Mouse (Mus musculus) gastrocnemius, postnatal 4 days (tissue): ENCODE data around the gene Ppp1r13b. TPM values are rescaled to one million over a fixed set of nuclear protein-coding genes. Genes with fewer than 3 reads are reported as not detected.

Experiments
- DNase-seq, 2 experiments: peaks; one replicate each; pipeline ENCODE4 v3.0.0; 2021 to 2022; ENCODE audit warnings: low spot score in 2 of 2, mixed read lengths in 2 of 2
- total RNA-seq, 2 experiments: library from RNA; stranded (reverse); gene quantifications; 2 replicates each; pipeline ENCODE4 v1.2.3; 2021

Ppp1r13b gene
- total RNA-seq, 2 experiments from 2014 or later, result 13.1 to 15.8 TPM

GRCm38 (mm10) chr12:111888303-111888864, 19.5 kb downstream of the Ppp1r13b start:
- DNase-seq, result no peak

GRCm38 (mm10) chr12:111887005-111887404, 20.9 kb downstream of the Ppp1r13b start:
- no peak for DNase-seq

- DNase-seq, result no peak
These were observed 25.1 kb downstream of the Ppp1r13b start for GRCm38 (mm10) chr12:111882852-111883251.

DNA sequence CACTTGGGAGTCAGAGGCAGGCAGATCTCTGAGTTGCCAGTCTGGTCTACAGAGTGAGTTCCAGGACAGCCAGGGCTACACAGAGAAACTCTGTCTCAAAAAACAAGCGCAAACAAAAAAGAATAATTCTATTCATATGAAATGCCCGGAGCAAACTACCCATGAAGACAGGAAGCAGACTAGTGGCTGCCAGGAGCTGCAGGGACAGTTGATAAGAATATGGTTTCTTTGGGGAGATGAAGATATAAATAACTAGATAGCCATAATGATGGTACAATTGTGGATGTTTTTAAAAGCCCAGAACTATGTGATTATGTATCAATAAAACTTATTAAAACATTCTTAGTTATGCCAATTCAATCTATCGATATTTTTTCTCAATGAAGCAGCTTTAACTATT, 25.9 kb downstream of the Ppp1r13b start:
- DNase-seq, result no peak

- peak; percentile 71 to 86 for DNase-seq
These were observed 29.7 kb downstream of the Ppp1r13b start for GRCm38 (mm10) chr12:111878213-111878612.

- no peak for DNase-seq
These were observed 32.4 kb downstream of the Ppp1r13b start for GRCm38 (mm10) chr12:111875499-111875898.

- no peak for DNase-seq
These were observed 33.2 kb downstream of the Ppp1r13b start for GRCm38 (mm10) chr12:111874601-111875140.

GRCm38 (mm10) chr12:111872079-111872478, 35.8 kb downstream of the Ppp1r13b start:
- DNase-seq, result no peak

- no peak for DNase-seq
These were observed 37.1 kb downstream of the Ppp1r13b start for GRCm38 (mm10) chr12:111870811-111871210.

DNA sequence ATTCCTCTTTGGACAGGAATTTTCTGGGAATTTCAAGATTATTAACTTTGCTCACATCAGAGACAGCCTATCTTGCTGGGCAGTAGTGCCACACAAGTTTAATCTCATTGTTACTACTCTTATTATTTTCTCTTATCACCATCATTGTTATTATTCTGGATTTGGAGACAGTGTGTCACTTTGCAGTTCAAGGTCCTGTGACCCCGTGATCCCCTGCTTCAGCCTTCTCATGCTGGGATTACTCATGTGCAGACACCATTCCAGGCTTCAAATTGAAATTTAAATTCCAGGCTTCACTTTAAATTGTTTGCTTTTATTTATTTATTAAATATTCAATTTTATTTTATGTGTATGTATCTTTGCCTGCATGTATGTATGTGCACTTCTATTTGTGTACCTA, 38.1 kb downstream of the Ppp1r13b start:
- DNase-seq, result no peak

DNA sequence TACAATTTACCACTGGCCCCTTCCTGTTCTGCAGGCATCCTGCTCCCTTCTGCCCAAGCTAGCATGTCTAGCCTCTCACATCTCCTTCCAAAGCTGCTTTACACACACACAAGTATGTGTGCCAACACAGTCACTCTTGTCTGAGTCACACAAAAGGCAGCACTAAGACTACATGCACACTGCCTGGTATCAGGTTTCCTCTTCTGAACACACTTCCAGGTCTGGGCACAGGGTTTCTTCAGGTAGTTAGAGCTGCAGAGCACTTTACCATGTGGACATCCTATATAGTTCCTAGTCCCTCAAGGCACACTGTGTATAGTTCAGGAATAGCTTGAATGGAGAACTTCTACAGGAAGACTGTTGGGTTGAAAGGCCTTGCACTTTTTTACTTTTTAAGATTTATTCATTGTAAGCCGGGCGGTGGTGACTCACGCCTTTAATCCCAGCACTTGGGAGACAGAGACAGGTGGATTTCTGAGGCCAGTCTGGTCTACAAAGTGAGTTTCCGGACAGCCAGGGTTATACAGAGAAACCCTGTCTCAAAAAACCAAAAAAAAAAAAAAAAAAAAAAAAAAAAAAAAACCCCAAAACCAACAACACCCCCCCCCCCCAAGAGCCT, 43.6 kb downstream of the Ppp1r13b start:
- no peak for DNase-seq

GRCm38 (mm10) chr12:111855448-111855847, 52.5 kb downstream of the Ppp1r13b start:
- DNase-seq, result no peak

- no peak for DNase-seq
These were observed 54.4 kb downstream of the Ppp1r13b start for GRCm38 (mm10) chr12:111853546-111853945.

DNA sequence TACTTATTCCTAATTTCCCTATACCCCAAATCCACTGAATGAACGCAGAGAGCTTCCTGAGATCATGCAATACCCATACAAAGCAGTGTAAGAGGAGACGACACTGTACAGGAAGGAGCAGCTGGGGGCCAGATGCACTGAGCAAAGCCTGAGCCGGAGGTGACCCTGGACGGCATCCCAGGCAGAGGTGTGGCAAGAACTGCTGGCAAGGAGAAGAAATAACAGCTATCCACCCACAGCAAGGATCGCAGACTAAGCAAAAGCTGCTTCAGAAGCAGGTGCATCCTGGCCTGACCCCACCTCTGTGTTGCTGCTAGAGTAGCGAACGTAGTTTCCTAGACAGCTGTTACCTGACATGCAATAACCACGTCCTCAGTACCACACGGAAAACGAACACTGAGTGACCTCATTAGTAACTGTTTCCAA, 54.9 kb downstream of the Ppp1r13b start:
- peak in 1 of 2 experiments; percentile 37 for DNase-seq

GRCm38 (mm10) chr12:111851745-111852144, 56.2 kb downstream of the Ppp1r13b start:
- DNase-seq, result peak in 1 of 2 experiments; percentile 47

DNA sequence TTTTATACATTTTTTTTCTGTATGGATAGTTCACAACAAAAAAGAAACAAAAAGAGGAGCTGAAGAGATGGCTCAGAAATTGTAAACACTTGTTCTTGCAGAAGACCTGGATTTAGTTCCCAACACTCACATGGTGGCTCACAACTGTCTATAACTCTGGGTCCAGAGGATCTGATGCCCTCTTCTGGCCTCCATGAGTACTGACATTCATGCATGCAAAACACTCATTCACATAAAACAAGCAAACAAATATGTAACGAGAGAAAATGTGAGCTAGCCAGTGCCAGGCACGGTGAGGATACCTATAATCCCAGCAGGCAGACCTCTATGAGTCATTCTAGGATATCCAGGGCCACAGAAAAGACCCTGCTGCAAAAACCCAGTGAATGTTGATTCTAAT, 56.7 kb downstream of the Ppp1r13b start:
- no peak for DNase-seq

GRCm38 (mm10) chr12:111848300-111848798, 59.6 kb downstream of the Ppp1r13b start:
- DNase-seq, result no peak

GRCm38 (mm10) chr12:111846815-111847214, 61.1 kb downstream of the Ppp1r13b start:
- no peak for DNase-seq

- DNase-seq, result no peak
These were observed 62.0 kb downstream of the Ppp1r13b start for GRCm38 (mm10) chr12:111845953-111846352.

DNA sequence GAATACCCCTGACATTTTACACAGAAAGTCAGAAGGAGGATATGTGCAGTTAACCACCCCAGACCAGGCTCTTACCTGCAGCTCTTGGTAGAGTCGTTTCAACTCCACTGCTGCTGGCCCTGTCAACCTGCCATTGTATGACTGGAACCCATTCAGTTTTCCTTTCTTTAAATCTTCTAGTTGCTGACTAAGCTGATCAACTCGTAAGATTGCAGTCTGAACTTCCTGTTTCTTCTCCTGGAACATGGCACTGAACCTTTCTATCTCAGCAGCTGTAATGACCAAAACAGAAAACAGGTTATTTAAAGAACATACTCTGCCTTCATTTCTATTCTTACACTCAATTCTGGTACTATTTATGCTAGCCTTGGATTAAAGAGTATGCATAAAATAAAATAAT, 64.4 kb downstream of the Ppp1r13b start:
- no peak for DNase-seq

DNA sequence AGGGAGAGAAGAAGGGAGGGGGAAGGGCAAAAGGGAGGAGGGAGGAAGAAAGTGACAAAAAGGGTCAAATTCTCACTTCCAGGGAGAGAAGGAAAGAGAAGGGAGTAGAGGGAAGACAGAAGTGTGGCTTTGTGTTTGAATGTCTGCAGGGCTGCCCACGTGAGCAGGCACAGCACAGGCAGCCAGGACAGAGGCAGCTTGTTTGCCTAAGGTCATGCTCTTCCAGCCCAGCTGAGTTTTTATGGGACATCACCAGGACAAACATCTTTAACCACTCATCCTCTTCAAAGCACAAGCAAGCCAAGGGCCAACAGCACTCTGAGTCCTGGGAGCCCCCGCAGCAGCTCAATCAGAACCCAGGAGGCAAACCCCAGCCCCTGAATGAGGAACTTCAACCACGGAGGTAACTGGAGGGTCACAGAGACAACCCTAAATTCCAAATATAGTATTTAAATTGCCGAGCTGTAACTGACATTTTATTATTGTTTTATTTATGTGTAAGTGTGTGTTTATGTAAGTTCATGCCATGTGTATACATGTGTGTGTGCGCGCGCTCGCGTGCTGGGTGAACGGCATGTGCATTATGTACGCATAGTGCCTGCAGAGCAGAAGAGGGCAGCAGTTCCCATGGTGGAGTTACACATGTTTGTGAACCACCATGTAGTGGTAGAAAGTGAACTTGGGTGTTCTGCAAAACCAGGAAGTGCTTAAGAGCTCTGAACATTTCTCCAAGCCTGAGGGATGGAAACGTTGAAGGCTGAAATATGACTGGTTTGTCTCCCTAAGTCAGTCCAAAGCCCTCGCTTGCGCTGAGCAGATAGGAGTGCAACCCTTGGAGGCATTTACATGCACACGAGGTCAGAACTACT, 65.1 kb downstream of the Ppp1r13b start:
- no peak for DNase-seq

GRCm38 (mm10) chr12:111833457-111833856, 74.5 kb downstream of the Ppp1r13b start:
- DNase-seq, result no peak
